Mouse (Mus musculus) gastrocnemius, postnatal 25 days (tissue): ENCODE measurements around the gene Gm9936. TPM values are rescaled to one million over a fixed set of nuclear protein-coding genes. Genes with fewer than 3 reads are reported as not detected.
"Not testable (repeated sequence)": the region's sequence is repeated elsewhere in the genome, so short reads cannot be mapped to it uniquely, and the experiment has no call there.

Experiments used
- DNase-seq: peaks from one replicate; pipeline ENCODE4 v3.0.0; 2022
- long read RNA-seq, 2 experiments: library from polyadenylated mRNA; stranded (forward); transcript quantifications; one replicate each; pipeline ENCODE4 v2.0.0; 2021
- total RNA-seq, 2 experiments: library from RNA; stranded (reverse); gene quantifications; 1 replicate in 1 of 2; 2 replicates in 1 of 2; pipeline ENCODE4 v1.2.3; 2021

The Gm9936 gene
- not detected for total RNA-seq
- long read RNA-seq, experiment 1, result 0 reads
- long read RNA-seq, experiment 2, result 0 reads

DNA sequence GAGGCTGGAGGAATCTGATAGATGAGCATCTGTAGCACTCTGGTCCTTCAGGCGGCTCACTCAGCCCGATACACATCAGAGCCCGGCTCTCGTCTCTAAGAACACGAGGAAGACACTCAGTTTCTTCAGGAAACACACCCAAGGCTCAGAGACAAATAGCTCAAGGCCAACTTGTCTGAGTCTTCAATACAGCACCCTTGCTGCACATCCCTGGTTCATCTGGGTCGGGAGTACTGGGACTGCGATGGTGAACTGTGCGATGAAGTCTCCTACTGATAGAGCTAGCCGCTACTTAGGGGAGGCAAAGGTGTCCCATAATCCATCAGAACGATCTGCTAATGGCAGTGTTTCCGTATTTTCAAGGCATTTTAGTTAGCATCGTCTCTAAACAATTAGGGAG, at the start of gene Gm9936:
Gm9936 (minus strand) TSS at position 101 of the 400 bp plus-strand sequence.
- no peak for DNase-seq

DNA sequence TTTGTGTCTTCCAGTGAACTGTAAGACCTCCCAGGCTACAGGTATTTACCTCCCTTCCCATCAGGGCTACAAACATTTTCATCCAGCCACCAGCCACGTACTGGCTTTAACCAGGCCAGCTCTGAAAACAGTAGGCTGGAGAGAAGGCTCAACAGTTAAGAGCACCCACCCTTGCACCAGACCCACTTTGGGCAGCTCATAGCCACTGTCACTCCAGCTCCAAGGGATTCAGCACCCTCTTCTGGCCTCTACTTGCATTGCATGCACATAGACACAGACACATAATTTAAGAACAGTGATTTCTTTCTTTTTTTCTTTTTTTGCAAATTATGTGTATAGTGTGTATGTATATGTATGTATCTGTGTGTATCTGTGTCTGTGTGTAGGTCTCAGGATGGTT, 43.9 kb upstream of the Gm9936 start:
- DNase-seq, result no peak

DNA sequence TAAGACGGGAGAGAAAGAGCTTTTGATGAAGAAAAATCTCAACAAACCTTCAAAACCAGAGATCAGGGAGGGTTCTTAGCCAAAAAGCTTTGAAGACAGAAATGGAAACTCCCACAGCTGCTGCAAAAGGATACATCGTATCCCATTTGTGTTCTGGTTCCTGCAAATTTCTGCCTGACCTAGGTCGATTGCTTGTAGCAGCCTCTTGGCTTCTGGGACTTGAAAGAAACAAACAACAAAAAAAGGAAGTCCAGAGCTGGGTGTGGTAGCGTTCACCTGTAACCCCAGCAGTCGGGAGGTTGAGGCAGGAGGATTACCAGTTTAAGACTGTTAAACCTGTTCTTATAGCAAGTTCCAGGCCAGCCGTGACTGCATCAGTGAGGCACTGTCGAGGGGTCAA, 40.4 kb upstream of the Gm9936 start:
- DNase-seq, result no peak

DNA sequence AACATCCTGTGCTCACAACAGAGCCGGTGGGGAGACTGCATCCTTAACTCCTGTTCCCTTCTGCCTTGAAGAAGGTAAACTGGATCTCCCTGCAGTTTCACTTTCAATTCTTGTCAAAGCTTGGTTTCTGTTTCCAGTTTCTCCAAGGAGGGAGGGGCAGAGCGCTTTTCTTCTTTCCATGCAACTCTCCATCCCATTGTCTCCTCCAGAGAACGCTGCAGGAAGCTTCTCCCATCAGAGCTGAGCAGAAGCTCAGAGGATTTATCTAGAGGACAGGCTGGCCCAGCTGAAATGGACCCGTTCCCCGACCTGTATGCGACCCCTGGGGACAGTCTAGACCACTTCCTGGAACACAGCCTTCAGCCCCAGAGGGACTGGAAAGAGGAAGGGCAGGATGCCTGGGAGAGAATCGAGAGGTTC, 38.9 kb upstream of the Gm9936 start:
- peak; percentile 14 for DNase-seq

DNA sequence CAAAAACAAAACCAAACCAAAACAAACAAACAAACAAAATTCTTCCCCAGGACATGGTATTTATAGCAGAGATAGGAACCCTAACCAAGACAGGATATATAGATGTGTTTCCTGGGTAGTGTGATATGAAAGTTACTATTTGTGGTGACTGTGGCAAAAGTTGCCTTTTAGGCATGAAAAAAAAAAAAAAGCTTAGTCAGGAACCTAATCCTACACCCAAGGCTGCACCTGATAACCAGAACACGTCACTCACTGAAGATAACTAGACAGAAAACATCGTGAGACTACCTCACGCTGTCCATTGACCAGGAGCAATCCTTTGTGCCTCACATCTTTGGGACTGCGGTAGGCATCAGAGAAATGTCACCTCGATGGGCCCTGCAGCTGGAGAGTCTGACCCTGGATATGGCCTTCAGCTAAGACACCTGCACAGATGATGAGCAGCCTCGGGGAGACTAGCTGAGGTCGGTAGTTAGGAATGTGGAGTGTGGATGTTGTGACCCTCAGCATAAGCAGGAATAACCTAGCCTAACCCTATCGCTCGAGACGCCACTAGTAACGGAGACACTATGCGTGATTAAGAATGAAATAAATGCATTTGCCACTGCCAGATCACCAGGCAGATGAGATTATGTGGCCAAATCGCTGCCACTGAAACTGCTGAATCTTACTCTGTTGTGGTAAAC, 38.3 kb upstream of the Gm9936 start, which contains the start of gene Oasl2:
Oasl2 (plus strand) TSS at position 249 of the 686 bp plus-strand sequence.
- no peak for DNase-seq

DNA sequence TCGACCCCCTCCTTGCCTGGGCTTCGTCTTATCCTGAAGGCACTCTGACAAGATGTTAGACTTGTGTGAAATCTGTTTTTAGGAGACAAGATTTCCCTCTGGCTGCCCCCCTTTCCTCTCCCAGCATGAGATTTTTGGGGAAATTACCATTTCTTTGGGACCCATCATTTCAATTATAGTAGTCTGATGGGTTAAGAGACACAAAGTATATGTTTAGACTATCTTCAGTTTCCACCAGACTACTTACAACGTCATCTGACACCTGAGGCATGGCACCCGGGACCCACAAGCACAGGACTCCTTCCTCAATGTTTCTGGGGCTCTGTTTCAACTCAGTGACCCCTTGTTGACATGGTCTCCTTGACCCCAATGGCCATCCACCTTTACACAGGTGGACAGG, 37.1 kb upstream of the Gm9936 start:
- no peak for DNase-seq

DNA sequence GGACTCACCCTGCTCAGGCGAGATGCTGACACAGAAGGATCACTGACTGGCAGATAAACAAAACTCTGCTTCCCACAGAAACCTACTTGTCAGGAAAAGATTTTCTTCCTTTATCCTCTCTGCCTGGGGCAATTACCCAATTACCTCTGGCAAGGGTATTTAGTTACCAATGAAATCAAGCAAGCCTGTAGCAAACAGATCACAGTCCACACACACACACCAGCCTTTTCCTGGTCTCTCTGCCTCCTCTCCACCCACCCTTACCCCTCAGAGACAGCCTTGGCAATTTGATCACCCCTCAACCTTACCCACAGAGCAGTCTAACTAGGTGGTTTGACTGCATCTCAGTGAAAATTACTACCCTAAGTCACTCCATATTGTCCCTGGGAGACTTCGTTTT, 30.5 kb upstream of the Gm9936 start:
- DNase-seq, result no peak

DNA sequence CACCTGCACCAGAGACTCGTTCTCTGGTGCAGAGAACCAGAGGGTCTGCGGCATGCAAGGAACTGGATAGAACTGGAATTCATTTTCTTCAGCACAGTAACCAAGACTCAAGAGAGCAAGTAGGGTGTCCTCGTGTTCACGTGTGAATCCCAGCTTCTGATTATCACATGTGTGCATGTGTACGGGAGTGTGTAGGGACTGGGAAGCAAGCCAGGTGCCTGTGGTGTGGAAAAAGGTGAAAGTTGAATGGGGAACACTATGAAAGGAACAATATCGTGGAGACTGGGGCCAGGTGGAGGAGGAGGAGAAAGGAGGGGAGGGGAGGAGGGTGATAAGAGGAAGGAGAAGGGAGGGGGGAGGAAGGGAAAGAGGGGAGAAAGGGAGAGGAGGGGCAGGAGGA, 28.3 kb upstream of the Gm9936 start:
- no peak for DNase-seq

DNA sequence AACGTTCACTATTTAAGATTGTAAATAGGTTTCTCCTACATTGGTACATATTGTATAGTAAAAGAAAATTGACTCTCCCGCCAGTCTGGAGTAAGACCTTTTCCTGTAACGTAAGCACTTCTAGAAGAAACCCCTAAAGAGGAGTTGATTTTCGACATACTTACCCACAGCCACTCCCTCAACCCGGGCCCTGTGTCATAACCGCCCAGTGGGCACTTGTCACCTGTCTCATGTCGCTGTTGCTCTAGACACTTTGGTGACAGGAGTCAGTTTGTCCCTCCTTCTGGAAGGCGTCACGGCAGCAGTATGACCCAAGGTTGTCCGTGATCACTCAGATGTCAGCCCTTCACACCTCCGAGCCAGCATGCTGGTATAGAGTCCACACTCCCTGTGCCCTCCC, 24.5 kb upstream of the Gm9936 start:
- no peak for DNase-seq

DNA sequence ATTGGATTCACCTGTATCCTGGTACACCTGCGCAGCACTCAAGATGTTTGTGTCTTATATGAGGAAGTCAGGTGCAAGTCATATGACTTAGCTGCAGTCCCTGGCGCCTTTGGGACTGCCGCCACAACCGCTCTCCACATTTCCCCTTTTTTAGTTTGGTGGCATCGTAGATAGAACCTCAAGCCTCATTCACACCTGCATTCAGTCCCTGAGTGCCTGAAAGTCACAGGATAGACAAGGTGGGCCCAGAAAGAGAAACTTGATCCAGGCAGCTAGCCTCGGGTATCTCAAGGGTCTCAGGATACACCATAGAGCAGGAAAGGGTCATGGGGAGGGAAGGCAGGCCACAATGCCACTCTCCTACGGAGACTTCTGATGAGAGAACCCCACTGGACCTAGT, 23.8 kb upstream of the Gm9936 start:
- DNase-seq, result not testable (repeated sequence)

DNA sequence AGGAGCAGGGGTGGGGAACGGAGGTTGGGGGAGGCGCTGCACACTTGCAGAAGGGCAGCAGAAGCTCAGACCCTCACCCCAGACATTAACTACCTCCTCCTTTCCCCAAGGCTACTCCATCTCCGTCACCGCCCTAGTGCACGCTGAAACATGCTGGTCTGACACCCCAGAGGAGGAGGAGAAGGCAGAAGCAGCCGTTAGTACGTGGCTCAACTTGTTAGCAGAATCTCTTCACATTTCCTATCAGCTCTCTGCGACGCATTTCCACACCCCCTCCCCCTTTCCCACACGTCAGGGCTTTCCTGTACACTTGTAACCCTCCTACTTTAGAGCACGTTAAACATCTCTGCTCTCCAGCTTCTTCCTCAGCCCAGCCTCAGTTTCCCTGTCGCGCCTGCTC, 20.9 kb upstream of the Gm9936 start:
- DNase-seq, result no peak

DNA sequence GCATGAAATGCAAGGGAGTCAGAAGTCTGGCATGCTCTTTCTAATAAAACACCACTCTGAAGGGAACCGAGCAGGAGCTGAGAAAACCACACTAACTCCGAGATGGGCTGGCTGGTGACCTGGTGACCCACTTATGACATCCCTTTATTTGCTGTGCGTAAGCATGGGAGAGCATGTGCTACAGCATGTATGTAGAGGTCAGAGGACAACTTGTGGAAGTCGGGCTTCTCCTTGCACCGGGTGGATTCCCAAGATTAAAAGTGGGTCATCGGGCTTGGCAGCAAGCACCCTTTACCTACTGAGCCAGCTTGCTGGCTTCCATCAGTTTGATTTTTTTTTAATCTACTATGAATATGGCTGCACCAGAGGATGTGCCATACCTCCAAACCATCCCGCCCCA, 19.0 kb upstream of the Gm9936 start:
- DNase-seq, result no peak

DNA sequence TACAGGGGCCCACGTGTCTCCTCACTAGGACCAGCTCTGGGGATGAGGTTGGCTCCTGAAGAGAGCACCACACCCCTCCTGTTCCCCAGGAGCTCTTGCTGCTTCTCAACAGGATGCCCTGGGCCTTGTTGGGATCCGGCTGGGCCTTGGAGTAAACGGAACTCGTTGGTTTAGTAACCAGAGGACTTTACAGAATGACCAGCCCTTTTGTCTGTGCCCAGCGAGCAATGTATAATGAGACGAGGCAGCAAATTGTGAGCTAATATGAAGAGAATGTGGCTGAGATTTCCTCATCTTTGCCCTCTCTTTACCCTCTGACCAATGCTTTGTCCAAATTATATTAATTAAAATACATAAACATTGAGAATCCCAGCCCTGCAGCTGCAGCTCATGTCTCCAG, 17.8 kb upstream of the Gm9936 start:
- no peak for DNase-seq

DNA sequence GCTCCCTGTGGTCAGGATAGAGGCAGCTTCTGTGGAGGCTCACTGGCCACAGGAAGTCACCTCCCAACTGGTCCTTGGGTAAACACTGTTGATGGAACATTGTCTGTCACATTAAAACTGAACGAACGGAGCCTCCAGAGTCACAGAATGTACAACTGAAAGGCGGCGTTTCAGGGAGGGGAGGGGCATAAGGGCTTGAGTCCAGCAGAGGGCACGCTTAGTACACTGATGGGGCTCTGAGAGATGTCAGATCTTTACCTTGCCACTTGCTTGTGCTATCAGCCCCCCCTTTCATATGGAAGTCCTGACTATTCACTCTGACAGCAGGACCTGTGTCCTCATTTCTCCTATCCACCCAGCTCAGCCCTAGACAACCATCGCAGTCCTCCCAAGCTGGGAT, 17.4 kb upstream of the Gm9936 start:
- no peak for DNase-seq

DNA sequence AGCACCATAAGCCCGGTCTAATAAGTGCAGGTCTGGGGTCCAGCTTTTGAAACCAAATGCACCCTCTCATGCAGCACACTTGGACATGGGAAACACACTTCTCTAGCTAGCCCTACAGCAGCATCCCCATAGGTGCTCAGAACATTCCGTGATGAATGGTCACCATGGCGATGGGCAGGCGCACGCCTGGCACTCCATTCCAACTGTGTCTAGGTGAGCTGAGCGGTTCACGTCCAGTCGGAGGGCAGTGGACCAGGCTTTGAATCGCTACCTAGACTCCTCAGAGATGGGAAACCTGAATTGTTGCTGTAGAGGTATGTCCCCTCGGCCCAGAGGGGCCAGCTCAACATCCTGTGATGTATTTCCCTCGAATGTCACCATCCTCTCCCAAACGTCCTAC, 6.8 kb upstream of the Gm9936 start:
- no peak for DNase-seq

DNA sequence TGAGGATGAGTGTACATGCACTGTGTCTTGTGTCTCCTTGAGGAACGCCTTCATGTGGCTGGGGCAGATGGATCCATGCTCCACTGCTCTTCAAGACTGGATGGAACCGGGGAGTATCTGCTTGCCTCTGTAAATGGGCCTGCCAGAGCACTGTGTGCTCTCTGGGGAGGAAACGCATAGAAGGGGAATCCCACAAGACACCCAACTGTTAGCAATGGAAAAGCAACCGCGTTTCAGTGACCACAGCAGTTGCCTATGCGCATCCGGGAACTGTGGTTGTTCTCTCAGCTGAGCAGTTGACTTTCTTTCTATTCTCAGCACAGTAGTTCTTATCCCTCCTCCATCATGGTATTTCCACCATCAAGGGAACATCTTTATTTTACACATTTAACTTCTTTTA, 6.3 kb upstream of the Gm9936 start:
- no peak for DNase-seq

DNA sequence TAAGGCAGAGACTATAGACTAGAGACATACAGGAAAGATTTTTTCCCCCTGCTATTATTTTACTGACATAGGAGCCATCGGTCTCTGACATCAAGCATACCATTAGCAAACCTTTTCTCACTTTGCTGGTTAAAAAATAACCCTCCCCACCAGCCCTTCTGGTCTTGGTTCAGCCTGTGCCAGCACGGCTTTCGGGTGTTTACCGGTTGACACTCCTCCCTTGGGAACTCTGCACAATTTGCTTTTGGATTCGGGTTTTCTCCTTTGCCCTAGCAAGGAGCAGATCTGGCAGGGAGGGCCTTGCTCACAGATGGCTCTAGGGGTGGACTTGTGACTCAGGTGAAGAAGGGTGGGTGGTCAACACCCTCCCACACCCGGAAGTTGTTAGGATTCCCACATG, 3.2 kb upstream of the Gm9936 start:
- DNase-seq, result no peak

DNA sequence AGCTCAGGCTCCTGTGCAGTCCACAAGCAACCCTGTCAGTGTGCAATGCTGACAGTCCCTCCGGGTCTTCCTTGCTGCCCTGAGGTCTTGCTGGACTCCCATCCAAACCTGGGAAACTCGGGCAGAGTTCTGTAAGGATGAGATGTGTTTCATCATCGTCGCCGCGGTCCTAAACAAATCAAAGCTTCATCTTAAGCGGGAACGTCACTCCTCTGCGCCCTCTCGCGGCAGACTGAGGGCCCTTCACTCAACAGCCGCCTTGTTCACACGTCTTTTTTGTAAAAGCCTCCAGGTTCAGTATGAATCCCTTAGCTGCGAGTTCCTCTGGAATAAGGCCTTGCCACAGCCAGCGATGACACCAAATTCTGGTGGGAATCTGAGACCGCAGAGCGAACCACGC, 771 bp upstream of the Gm9936 start:
- DNase-seq, result no peak

DNA sequence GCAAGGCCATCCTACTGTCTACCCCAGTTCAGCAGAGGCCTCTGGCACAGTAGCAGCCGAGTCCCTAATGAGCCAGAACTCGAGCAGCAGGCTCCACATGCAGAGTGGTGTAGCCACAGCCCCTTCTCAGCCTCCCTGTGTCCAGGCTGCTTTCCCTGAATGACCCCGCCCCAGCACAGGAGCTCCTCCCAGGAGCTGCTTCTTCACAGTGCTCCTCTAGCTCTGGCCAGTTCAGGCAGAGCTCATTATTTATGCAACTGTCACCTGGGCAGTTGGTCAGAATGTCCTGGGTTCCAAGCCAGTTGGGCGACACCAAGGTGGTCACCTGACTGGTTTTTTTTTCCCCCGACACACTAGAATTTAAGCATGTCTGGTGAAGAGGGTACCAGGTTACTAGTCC, 5.1 kb downstream of the Gm9936 start, which contains the start of gene 4930519G04Rik:
4930519G04Rik (plus strand) TSS at position 301 of the 400 bp plus-strand sequence.
- DNase-seq, result not testable (repeated sequence)

DNA sequence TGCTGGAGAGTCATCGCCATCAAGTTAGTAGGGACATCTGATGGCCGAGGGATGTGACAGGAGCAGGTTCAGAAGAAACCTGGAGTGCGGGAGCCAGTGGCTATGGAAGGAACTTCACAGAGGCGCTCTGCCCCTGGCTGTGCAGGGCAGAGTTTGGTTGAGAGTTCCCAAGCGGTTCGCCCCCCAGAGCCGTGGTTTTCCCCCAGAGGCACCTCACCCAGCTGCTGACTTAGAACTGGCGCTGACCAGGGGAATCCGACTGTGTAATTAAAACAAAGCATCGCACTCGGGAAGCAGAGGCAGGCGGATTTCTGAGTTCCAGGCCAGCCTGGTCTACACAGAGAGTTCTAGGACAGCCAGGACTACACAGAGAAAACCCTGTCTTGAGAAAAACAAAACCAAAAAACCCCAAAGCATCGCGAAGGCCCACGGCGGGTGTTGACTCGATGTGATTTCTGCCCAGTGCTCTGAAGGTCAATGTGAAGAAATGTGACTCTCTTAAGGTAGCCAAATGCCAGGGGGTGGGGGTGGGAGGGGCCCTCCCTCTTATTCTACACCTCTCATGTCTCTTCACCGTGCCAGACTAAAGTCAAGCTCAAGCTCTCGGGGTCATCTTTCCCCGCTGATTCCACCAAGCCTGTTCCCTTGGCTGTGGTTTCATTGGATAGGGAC, 6.8 kb downstream of the Gm9936 start:
- no peak for DNase-seq

DNA sequence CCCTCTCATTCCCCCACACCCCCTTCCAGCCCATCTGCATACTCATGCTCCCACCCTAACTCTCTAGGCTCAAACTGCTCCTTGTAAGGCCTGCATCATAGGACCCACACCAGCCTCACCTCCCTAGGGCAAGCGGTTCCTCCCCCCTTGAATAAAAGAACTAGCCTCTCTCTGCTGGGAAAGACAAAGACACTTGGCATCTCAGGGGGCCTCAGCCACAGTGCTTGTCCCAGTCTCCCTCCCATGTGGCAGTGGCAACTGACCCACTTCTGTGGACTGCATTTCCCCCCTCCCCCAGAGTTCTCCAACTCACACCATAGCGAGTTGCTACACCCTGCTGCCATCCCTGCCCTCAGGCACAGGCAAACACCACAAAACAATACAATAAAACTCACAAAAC, 14.1 kb downstream of the Gm9936 start:
- DNase-seq, result not testable (repeated sequence)

DNA sequence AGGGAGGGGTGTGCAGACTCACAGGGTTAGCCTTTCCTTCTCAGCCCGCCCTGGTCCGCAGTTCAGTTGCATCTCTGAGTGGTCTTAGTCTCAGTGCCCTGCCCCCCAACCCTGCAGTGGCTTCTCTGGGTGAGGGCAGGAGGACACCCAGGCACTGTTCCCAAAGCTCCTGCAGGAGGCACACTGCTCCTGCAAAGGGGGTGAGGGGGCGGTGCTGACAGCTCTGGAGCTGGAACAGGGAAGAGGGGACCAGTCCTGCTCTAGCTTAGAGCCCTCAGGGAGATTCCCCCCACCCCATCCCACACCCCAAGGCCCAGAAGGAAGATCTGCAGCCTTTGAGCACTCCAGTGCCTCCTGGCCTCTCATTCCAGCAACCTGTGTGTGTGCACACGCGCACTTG, 15.8 kb downstream of the Gm9936 start:
- DNase-seq, result no peak

DNA sequence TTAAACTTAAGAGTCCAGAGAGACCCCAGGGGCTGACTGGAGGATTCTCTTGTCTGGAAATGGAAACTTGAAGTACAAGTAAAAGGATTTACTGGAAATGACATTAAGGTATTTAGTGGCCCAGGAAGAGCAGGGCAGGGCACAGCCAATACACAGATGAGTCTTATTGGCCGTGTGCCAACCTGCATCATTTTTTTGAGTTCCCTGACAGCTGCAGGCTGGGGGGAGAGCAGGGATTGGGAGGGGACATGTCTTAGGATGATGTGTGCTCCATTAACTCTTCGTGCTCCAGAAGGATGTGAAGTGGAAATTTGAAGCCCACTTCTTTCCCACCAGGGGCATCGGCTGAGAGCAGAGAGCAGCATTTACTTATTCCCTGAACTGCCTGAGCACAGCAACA, 16.3 kb downstream of the Gm9936 start:
- not testable (repeated sequence) for DNase-seq

DNA sequence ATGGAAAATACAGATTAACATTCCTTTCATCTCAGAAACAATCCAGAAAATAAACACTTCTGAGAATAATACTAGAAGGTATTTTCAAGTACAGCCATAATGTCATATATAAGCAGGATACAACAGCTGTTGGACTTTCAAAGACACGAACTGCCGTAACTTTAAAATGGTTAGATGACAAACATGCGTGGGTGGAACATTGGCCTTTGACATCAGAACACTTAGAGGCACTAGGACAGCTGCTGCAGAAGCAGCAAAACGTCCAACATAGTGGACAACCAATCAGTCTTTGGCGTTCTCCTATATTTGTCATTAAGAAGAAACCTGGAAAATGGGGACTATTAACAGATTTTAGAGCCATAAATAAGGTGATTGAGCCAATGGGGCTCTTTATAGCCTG, 18.0 kb downstream of the Gm9936 start:
- not testable (repeated sequence) for DNase-seq
